Mouse (Mus musculus): ENCODE measurements around the gene Tbccd1. TPM values are rescaled to one million over a fixed set of nuclear protein-coding genes. Genes with fewer than 3 reads are reported as not detected.

Tbccd1 gene
- 19.3 TPM in 2 replicates for polyA plus RNA-seq (2014; fragmentation: Nextera tagmentation; extraction: Ambion mirVana)

DNA sequence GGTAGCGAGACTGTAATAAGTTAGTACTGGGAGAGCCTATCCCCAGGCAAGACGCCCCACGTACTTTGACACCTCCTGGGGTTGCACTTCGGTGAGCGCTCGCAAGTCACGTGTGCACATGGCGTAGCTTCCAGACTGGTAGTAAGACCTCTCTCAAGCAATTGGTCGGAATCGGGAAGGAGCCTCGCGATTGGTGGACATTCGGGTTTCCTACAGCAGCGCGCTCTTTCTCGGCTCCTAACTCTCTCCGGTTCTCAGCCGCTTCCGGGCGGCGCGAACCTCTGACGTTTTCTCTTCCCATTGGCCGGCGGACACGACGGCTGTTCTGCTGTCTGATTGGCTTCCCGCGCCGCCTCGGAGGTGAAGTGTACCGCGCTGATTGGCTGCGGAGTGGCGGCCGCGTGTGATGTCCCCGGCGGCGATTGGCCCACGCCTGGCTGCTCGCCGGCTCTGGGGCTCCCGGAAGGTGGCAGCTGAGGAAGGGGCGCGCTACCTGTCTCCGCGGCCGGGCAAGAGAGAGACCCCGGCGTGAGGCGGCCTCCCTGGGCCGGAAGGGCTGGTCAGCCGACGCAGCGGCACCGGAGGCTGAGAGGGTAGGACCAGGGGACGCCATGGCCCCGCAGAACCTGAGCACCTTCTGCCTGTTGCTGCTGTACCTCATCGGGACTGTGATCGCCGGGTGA is at the start of gene Tbccd1, which contains the start of gene Dnajb11:
Tbccd1 (minus strand) TSS at position 239 of the 683 bp plus-strand sequence.
Dnajb11 (plus strand) TSS at position 415 of the 683 bp plus-strand sequence.
- Histone ChIP-seq H3K4me3 (ENCODE audit: control insufficient read depth in 1 of 2, insufficient read depth in 1 of 2, low read depth in 1 of 2, low read length in 2 of 2) (peak within 1 kb of the TSS; percentile 95 to 100), H3K27ac (replicated peaks in 1 of 2; ENCODE audit: control insufficient read depth in 1 of 2, insufficient read depth in 1 of 2, low read depth in 2 of 2, low read length in 2 of 2) (peak within 1 kb of the TSS; percentile 86 to 90), H3K27me3 (ENCODE audit: control insufficient read depth, insufficient read depth, low read length) (no peaks in the 10 kb centered on the region), H3K4me2 (ENCODE audit: low read length) (peak within 1 kb of the TSS; percentile 93), H3K9me3 (ENCODE audit: control insufficient read depth, low read length) (no peaks in the 10 kb centered on the region), H3K4me1 (ENCODE audit: control insufficient read depth in 2 of 2, insufficient read depth in 2 of 2, low read length in 2 of 2) (peaks cover 6 to 12% of the 10 kb centered on the region in 2 experiments), H3K36me3 (ENCODE audit: control insufficient read depth, insufficient read depth, low read length) (peaks cover 12% of the 10 kb centered on the region), H3K9ac (ENCODE audit: low read length) (peak within 1 kb of the TSS; percentile 94)
- under 1% methylated on average over 62 of the region's 62 CpGs for WGBS
- ATAC-seq (ENCODE audit: insufficient number of reproducible peaks, insufficient read depth, low FRiP score, low read depth): peak; percentile 98

DNA sequence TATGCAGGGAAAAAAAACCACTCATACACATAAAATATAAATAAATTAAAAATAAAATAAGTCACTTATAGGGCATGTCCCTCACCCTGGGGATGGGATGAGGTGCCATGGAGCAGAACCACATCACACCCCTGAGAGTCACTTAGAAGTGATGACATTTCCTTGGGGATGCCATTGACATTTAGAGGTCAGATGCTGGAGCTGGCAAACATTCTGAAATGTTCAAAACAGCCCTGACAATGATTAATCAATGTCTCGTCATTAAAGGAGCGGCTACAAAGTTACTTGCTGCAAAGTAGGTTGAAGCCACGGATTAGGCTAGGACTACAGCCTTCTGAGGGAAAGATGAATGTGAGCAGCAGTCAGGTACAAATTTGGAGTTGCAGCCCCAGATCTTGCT is 43.9 kb upstream of the Tbccd1 start:
- Histone ChIP-seq H3K9me3 (ENCODE audit: control insufficient read depth, low read length) (no peaks in the 10 kb centered on the region), H3K27me3 (ENCODE audit: control insufficient read depth, insufficient read depth, low read length) (no peaks in the 10 kb centered on the region), H3K4me3 (ENCODE audit: control insufficient read depth in 1 of 2, insufficient read depth in 1 of 2, low read depth in 1 of 2, low read length in 2 of 2) (no peak overlapping the region), H3K9ac (ENCODE audit: low read length) (no peak overlapping the region), H3K4me2 (ENCODE audit: low read length) (no peak overlapping the region), H3K36me3 (ENCODE audit: control insufficient read depth, insufficient read depth, low read length) (no peaks in the 10 kb centered on the region), H3K4me1 (ENCODE audit: control insufficient read depth in 2 of 2, insufficient read depth in 2 of 2, low read length in 2 of 2) (no peaks in the 10 kb centered on the region), H3K27ac (replicated peaks in 1 of 2; ENCODE audit: control insufficient read depth in 1 of 2, insufficient read depth in 1 of 2, low read depth in 2 of 2, low read length in 2 of 2) (no peak overlapping the region)
- ATAC-seq (ENCODE audit: insufficient number of reproducible peaks, insufficient read depth, low FRiP score, low read depth): no peak
- WGBS: 75% methylated on average over 3 of the region's 3 CpGs

DNA sequence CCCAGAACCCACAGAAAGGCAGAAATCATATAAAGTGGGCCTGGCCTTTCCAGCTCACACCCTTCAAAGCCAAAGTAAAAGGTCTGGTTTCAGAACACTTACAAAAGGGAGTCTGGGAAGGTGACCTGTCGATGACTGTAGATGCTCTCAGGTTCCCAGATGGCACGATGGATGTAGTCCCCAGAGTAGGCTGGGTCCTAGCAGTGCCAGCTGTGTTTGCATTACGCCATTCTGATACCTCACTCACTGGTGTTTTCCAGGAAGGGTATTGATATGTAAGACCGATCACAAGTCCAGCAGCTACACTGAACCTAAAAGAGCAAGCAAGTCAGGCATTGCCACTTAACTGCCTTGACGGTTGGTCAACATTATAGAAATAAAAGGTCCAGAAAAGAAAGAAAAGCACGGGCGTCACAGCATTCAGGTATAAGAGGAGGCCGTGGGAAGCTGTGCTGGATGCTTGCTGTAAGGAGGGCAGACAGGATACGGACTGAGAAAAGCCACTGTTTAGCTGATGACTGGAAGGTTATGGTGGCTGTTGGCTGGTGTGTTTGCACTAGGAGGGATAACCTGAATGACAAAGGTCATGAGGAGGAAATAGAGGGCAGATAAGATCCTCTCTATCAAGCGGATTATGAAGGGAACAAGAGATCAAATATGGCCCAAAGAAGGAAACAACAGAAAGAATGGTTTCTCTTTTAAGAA is 42.5 kb upstream of the Tbccd1 start:
- no peak overlapping the region for H3K9ac ChIP-seq (ENCODE audit: low read length)
- H3K36me3 ChIP-seq (ENCODE audit: control insufficient read depth, insufficient read depth, low read length): no peaks in the 10 kb centered on the region
- H3K4me3 ChIP-seq (ENCODE audit: control insufficient read depth in 1 of 2, insufficient read depth in 1 of 2, low read depth in 1 of 2, low read length in 2 of 2): no peak overlapping the region
- 77% methylated on average over 10 of the region's 10 CpGs for WGBS
- H3K4me1 ChIP-seq (ENCODE audit: control insufficient read depth in 2 of 2, insufficient read depth in 2 of 2, low read length in 2 of 2): no peaks in the 10 kb centered on the region
- ATAC-seq (ENCODE audit: insufficient number of reproducible peaks, insufficient read depth, low FRiP score, low read depth): no peak
- H3K9me3 ChIP-seq (ENCODE audit: control insufficient read depth, low read length): no peaks in the 10 kb centered on the region
- H3K27me3 ChIP-seq (ENCODE audit: control insufficient read depth, insufficient read depth, low read length): no peaks in the 10 kb centered on the region
- H3K4me2 ChIP-seq (ENCODE audit: low read length): no peak overlapping the region
- no peak overlapping the region for H3K27ac ChIP-seq (replicated peaks in 1 of 2; ENCODE audit: control insufficient read depth in 1 of 2, insufficient read depth in 1 of 2, low read depth in 2 of 2, low read length in 2 of 2)

GRCm38 (mm10) chr16:22899346-22899745 is 41.9 kb upstream of the Tbccd1 start:
- no peaks in the 10 kb centered on the region for H3K4me1 ChIP-seq (ENCODE audit: control insufficient read depth in 2 of 2, insufficient read depth in 2 of 2, low read length in 2 of 2)
- H3K27me3 ChIP-seq (ENCODE audit: control insufficient read depth, insufficient read depth, low read length): no peaks in the 10 kb centered on the region
- no peak overlapping the region for H3K9ac ChIP-seq (ENCODE audit: low read length)
- WGBS: 58% methylated on average over 5 of the region's 5 CpGs
- H3K36me3 ChIP-seq (ENCODE audit: control insufficient read depth, insufficient read depth, low read length): no peaks in the 10 kb centered on the region
- no peak overlapping the region for H3K4me3 ChIP-seq (ENCODE audit: control insufficient read depth in 1 of 2, insufficient read depth in 1 of 2, low read depth in 1 of 2, low read length in 2 of 2)
- no peak for ATAC-seq (ENCODE audit: insufficient number of reproducible peaks, insufficient read depth, low FRiP score, low read depth)
- no peaks in the 10 kb centered on the region for H3K9me3 ChIP-seq (ENCODE audit: control insufficient read depth, low read length)
- H3K4me2 ChIP-seq (ENCODE audit: low read length): no peak overlapping the region
- H3K27ac ChIP-seq (replicated peaks in 1 of 2; ENCODE audit: control insufficient read depth in 1 of 2, insufficient read depth in 1 of 2, low read depth in 2 of 2, low read length in 2 of 2): no peak overlapping the region

- H3K27ac ChIP-seq (replicated peaks in 1 of 2; ENCODE audit: control insufficient read depth in 1 of 2, insufficient read depth in 1 of 2, low read depth in 2 of 2, low read length in 2 of 2): no peak overlapping the region
- no peak for ATAC-seq (ENCODE audit: insufficient number of reproducible peaks, insufficient read depth, low FRiP score, low read depth)
- no peaks in the 10 kb centered on the region for H3K27me3 ChIP-seq (ENCODE audit: control insufficient read depth, insufficient read depth, low read length)
- no peaks in the 10 kb centered on the region for H3K9me3 ChIP-seq (ENCODE audit: control insufficient read depth, low read length)
- WGBS: 61% methylated on average over 2 of the region's 2 CpGs
- H3K4me3 ChIP-seq (ENCODE audit: control insufficient read depth in 1 of 2, insufficient read depth in 1 of 2, low read depth in 1 of 2, low read length in 2 of 2): no peak overlapping the region
- no peak overlapping the region for H3K9ac ChIP-seq (ENCODE audit: low read length)
- no peak overlapping the region for H3K4me2 ChIP-seq (ENCODE audit: low read length)
- no peaks in the 10 kb centered on the region for H3K4me1 ChIP-seq (ENCODE audit: control insufficient read depth in 2 of 2, insufficient read depth in 2 of 2, low read length in 2 of 2)
- no peaks in the 10 kb centered on the region for H3K36me3 ChIP-seq (ENCODE audit: control insufficient read depth, insufficient read depth, low read length)
These were observed 39.1 kb upstream of the Tbccd1 start for GRCm38 (mm10) chr16:22896618-22897017.

- WGBS: 79% methylated on average over 7 of the region's 8 CpGs
- no peaks in the 10 kb centered on the region for H3K9me3 ChIP-seq (ENCODE audit: control insufficient read depth, low read length)
- no peak overlapping the region for H3K4me2 ChIP-seq (ENCODE audit: low read length)
- H3K27ac ChIP-seq (replicated peaks in 1 of 2; ENCODE audit: control insufficient read depth in 1 of 2, insufficient read depth in 1 of 2, low read depth in 2 of 2, low read length in 2 of 2): no peak overlapping the region
- no peaks in the 10 kb centered on the region for H3K36me3 ChIP-seq (ENCODE audit: control insufficient read depth, insufficient read depth, low read length)
- H3K4me1 ChIP-seq (ENCODE audit: control insufficient read depth in 2 of 2, insufficient read depth in 2 of 2, low read length in 2 of 2): no peaks in the 10 kb centered on the region
- no peak for ATAC-seq (ENCODE audit: insufficient number of reproducible peaks, insufficient read depth, low FRiP score, low read depth)
- no peak overlapping the region for H3K4me3 ChIP-seq (ENCODE audit: control insufficient read depth in 1 of 2, insufficient read depth in 1 of 2, low read depth in 1 of 2, low read length in 2 of 2)
- no peaks in the 10 kb centered on the region for H3K27me3 ChIP-seq (ENCODE audit: control insufficient read depth, insufficient read depth, low read length)
- no peak overlapping the region for H3K9ac ChIP-seq (ENCODE audit: low read length)
These were observed 36.6 kb upstream of the Tbccd1 start for GRCm38 (mm10) chr16:22894095-22894494.

DNA sequence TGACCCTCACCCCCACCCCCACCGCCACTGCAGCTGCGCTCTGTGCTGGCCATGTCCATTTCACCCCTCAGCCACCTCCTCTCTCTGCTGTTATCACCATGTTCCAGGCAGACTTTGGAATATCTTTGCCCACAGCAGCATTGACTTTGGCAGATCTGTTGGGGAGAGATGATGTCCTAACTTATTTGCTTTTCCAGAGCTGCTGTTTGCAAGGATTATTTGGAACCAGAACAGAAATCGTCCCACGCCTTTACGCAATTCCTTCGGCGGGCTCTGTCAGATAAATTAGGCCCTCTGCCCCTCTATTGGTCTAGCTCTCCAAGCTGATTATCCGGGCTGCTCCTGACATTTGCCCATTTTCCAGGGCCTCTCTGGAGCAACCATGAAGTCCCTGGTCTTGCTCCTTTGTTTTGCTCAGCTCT is 34.3 kb upstream of the Tbccd1 start:
- no peak overlapping the region for H3K4me3 ChIP-seq (ENCODE audit: control insufficient read depth in 1 of 2, insufficient read depth in 1 of 2, low read depth in 1 of 2, low read length in 2 of 2)
- ATAC-seq (ENCODE audit: insufficient number of reproducible peaks, insufficient read depth, low FRiP score, low read depth): no peak
- H3K4me1 ChIP-seq (ENCODE audit: control insufficient read depth in 2 of 2, insufficient read depth in 2 of 2, low read length in 2 of 2): no peaks in the 10 kb centered on the region
- H3K27ac ChIP-seq (replicated peaks in 1 of 2; ENCODE audit: control insufficient read depth in 1 of 2, insufficient read depth in 1 of 2, low read depth in 2 of 2, low read length in 2 of 2): no peak overlapping the region
- H3K27me3 ChIP-seq (ENCODE audit: control insufficient read depth, insufficient read depth, low read length): no peaks in the 10 kb centered on the region
- WGBS: 75% methylated on average over 8 of the region's 8 CpGs
- H3K4me2 ChIP-seq (ENCODE audit: low read length): no peak overlapping the region
- H3K9me3 ChIP-seq (ENCODE audit: control insufficient read depth, low read length): no peaks in the 10 kb centered on the region
- no peaks in the 10 kb centered on the region for H3K36me3 ChIP-seq (ENCODE audit: control insufficient read depth, insufficient read depth, low read length)
- no peak overlapping the region for H3K9ac ChIP-seq (ENCODE audit: low read length)
